Mouse (Mus musculus): ENCODE data around the gene Opa3. TPM values are rescaled to one million over a fixed set of nuclear protein-coding genes. Genes with fewer than 3 reads are reported as not detected.

Gene Opa3
- total RNA-seq, 2 experiments from 2014 or later = 53.4 to 57.7 TPM

- DNase-seq = peak; percentile 57 to 62
- intact Hi-C loops (cut with DNase I) = loop anchor here (2.0 kb wide), 1 partner anchor 15 kb away; no protein-coding TSS in a partner anchor
These were observed 16.0 kb upstream of the Opa3 start, which contains the start of gene Gpr4 for GRCm38 (mm10) chr7:19211996-19212755. Gene Gpr4, plus strand, starts transcription at chr7:19212538.

GRCm38 (mm10) chr7:19213385-19213784, 14.7 kb upstream of the Opa3 start:
- intact Hi-C loops (cut with DNase I) = loop anchor here (2.0 kb wide), 1 partner anchor 13 kb away; no protein-coding TSS in a partner anchor
- no peak for DNase-seq

- DNase-seq = peak in 1 of 2 experiments; percentile 13
- intact Hi-C loops (cut with DNase I) = no loop called here
These were observed 13.8 kb upstream of the Opa3 start for GRCm38 (mm10) chr7:19214369-19214768.

GRCm38 (mm10) chr7:19214940-19215339, 13.2 kb upstream of the Opa3 start:
- intact Hi-C loops (cut with DNase I) = no loop called here
- DNase-seq = no peak

GRCm38 (mm10) chr7:19217492-19217891, 10.6 kb upstream of the Opa3 start:
- no peak for DNase-seq
- intact Hi-C loops (cut with DNase I) = no loop called here

DNA sequence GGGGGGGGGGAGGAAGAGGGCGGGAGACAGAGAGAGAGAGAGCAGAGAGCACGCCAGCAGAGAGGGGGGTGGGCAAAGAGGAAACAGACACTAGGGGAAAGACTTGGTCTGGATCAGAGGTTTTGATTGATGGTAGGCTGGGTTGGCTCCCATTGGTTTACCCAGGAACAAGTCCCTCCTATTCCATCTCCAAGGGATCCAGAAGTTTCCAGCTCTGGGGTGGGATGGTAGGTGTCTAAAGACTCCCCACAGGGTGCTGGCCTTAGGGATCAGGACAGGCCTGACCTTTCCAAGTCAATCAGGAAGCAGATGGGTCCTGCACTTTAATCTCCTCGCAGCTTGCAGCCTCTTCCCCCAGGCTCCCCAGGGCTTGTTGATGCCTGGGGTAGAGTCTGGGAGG, 10.2 kb upstream of the Opa3 start:
- DNase-seq = peak in 1 of 2 experiments; percentile 12
- intact Hi-C loops (cut with DNase I) = no loop called here

- DNase-seq = no peak
- intact Hi-C loops (cut with DNase I) = no loop called here
These were observed 8.1 kb upstream of the Opa3 start for GRCm38 (mm10) chr7:19220061-19220460.

DNA sequence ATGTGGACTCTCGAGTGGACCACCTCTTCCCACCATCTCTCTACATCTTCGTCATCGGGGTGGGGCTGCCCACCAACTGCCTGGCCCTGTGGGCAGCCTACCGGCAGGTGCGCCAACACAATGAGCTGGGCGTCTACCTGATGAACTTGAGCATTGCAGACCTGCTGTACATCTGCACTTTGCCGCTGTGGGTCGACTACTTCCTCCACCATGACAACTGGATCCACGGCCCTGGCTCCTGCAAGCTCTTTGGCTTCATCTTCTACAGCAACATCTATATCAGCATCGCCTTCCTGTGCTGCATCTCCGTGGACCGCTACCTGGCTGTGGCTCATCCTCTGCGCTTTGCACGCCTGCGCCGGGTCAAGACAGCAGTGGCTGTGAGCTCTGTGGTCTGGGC, 5.9 kb upstream of the Opa3 start:
- intact Hi-C loops (cut with DNase I) = no loop called here
- DNase-seq = no peak

GRCm38 (mm10) chr7:19222875-19223274, 5.3 kb upstream of the Opa3 start:
- DNase-seq = no peak
- intact Hi-C loops (cut with DNase I) = no loop called here

GRCm38 (mm10) chr7:19224933-19225332, 3.2 kb upstream of the Opa3 start:
- no peak for DNase-seq
- intact Hi-C loops (cut with DNase I) = no loop called here

DNA sequence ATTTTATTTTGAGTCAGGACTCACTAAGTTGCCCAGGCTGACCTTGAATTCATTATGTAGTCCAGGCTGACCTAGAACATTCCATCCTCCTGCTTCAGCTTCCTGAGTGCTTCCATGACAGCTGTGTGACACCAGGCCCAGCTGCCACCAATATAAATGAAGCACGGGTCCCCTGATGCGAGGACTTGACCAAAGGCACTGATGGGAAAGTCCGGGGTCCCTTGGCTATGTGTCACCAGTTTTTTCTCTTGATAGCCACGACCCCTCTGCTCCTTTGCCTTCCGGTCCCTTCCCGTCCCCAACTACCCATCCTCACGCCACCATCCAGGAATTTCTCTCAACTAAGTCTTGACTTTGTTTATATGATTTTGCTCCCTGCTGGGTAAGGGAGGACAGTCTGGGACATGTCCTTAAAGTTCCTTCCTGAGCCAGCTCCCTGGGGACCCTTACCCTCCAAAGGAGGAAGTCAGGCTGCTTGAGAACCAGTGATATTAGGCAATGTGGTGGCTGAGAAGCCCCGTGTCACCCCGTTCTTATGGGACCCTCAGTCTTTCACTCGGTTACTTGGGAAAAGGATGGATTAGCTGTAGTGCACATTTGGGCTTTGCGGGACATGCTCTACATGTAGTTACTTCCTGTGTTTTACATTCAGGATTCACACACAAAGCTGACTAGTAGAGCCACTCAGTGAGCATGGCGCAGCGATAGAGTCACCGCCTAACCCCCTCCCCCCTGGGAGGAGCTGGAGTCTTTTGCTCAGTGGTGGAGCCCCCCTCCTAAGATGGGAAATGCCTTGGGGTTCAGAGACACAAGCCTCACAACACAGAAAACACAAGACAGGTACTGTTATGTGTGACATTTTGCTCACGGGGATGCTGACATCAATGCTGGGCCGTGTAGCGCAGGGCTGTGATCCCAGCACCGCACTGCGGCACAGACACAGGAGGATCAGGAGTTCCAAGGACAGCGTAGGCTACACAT, 1.0 kb upstream of the Opa3 start:
- intact Hi-C loops (cut with DNase I) = loop anchor here (2.0 kb wide), 1 partner anchor 14 kb away; the partner anchor contains the start of gene Gpr4
- DNase-seq = peak; percentile 50 to 63

DNA sequence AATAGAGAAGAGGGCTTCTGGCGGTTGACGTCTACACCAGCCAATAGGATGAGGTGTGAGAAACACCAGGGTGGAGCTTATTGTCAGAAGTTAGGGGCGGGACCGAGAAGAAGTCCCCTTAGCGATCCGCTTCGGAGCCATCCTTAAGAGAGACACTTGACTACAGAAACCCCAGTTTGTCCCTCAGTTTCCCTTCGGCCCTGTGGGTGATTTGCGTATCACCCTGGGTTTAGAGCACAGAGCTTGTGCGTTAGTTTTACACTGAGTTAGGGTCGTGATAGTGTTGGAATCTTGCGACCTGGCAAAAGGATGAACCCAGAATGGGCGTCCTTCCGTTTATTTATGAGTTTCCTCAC, 637 bp downstream of the Opa3 start:
- intact Hi-C loops (cut with DNase I) = no loop called here
- DNase-seq = no peak

- DNase-seq = no peak
- intact Hi-C loops (cut with DNase I) = no loop called here
These were observed 1.3 kb downstream of the Opa3 start for GRCm38 (mm10) chr7:19229404-19229803.

DNA sequence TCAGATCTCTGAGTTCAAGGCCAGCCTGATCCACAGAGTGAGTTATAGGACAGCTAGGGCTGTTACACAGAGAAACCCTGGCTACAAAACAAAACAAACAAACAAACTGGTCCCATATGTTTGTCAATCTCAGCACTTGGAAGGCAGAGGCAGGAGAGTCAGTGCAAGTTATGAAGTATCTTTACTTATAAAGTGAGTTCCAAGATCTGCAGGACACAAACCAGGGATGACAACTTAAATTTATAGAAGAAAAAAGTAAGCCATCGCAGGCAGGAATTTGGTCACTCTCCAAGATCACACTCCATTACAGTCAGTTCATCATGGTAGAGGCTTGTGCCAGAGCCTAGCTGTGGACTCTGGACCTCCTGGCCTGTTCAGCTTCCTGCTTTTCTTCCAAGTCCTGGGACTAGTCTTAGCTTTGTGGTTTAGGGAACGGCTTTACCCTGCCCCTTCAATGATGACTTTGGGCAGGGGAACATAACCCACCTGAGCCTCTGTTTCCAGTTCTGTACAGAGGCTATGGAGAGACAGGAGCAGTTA, 2.0 kb downstream of the Opa3 start:
- intact Hi-C loops (cut with DNase I) = no loop called here
- no peak for DNase-seq

GRCm38 (mm10) chr7:19230899-19231298, 2.8 kb downstream of the Opa3 start:
- intact Hi-C loops (cut with DNase I) = no loop called here
- DNase-seq = no peak

DNA sequence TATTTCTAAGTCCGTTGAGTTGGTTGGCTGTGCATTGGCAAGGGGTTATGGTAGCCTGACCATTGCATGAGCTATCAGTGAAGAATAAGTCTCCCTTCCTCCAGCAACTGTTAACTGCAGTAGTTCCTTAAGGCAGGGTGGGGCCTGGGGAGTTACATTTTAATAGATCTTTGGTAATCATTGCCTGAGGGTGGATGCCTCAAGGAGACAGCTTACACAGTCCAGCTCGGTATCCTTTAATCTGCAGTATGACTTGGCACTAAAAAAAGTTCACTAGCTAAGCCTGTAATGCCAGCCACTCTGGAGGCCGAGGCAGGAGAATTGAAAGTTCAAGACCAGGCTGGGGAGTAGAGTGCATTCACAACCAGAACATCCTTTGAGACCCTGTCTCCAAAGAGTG, 3.7 kb downstream of the Opa3 start:
- intact Hi-C loops (cut with DNase I) = no loop called here
- no peak for DNase-seq

DNA sequence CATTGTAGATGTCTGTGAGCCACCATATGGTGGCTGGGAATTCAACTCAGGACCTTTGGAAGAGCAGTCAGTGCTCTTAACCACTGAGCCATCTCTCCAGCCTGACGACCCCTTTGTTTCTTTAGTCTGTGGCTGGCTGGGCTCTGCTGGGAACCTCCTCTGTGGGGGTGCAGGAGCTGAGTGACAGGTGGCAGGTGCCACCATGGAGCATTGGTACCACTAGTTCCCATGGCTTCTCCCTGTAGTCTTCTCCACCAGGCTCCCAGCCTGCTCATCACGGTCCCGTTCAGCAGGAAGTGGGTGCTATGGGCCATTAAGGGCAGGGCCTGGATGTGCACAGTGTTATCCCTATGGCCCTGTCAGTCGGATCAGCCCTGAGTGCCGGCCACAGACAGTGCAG, 6.5 kb downstream of the Opa3 start:
- no peak for DNase-seq

DNA sequence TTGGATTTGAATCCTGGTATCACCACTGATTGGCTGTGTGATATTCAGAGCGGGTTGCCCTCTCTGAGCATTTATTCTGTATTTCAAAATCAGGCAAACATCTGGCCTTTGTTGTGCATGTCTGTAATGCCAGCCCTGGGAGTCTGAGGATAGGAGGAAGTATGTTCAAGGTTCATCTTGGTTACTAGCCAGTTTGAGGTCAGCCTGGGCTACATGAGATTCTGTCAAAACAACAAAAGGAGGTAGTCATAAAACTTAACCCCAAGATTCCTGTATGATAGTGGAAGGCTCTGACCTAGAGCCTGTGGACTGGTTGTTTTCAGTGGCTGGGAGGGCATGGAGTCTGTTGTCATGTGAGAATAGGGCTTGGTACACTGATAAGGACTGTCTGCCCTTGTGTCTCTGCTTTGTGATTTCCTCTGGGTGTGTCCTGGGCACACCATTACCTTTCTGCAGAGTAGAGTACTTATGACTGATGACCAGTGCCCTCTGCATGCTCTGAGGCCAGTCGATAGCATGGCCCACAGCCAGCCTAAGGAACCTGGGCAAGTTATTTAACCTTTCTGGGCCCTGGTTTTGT, 7.0 kb downstream of the Opa3 start:
- intact Hi-C loops (cut with DNase I) = loop anchor here (5.0 kb wide), 1 partner anchor 107 kb away; the partner anchor contains the start of gene Ercc1
- DNase-seq = no peak

More for the DNA sequence above, 6.5 kb downstream of the Opa3 start:
- intact Hi-C loops (cut with DNase I) = loop anchor here (5.0 kb wide), 1 partner anchor 108 kb away; the partner anchor contains the start of gene Ercc1

- intact Hi-C loops (cut with DNase I) = loop anchor here (5.0 kb wide), 1 partner anchor 106 kb away; the partner anchor contains the start of gene Ercc1
- peak; percentile 67 to 78 for DNase-seq
These were observed 8.3 kb downstream of the Opa3 start for GRCm38 (mm10) chr7:19236411-19236810.

GRCm38 (mm10) chr7:19238344-19238743, 10.2 kb downstream of the Opa3 start:
- DNase-seq = peak in 1 of 2 experiments; percentile 56
- intact Hi-C loops (cut with DNase I) = loop anchor here (2.0 to 5.0 kb wide), 2 partner anchors 42 to 104 kb away; partner anchors contain the start of genes Ercc1 and Ppm1n

Data from heart, postnatal 10 days (tissue).